Comparison of ENCODE assay signal across 16 mouse cellular contexts in the genomic region with DNA sequence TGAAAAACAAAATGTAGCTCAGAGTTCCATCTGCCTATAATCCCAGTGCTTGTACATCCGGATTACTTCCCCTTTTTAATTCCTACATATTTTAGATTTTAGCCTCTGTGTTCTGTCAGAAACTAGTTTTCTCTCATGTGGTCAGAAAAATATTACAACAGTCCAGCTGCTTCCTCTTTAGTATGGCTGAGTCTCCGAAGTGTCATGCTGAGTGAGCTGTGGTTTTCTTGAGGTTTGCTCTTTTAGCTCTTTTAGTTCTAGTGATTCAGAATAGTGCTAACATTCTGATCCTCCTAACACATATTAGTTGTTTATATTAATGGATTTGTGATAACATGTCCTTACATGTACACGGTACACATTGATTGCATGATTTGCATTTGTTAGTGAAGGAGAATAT. TPM values are rescaled to one million over a fixed set of nuclear protein-coding genes. Genes with fewer than 3 reads are reported as not detected.
DNase-seq lines count a peak whose midpoint lies in the region; ATAC-seq and TF ChIP-seq lines count a peak whose summit lies in the region.
"Had no signal": no experiment of that assay in that cellular context is flagged by ENCODE, and none has a peak within 500 bp of the region (broad histone marks: within the 10 kb centered on the region; RNA-seq: fewer than 3 reads in every experiment).

No protein-coding gene starts in this region.

- no peaks in the 10 kb centered on the region for H3K36me3 ChIP-seq in kidney, adult 2 months (ENCODE audit: control insufficient read depth, insufficient read depth, low read length)
- H3K36me3 ChIP-seq: kidney, embryonic 15.5 days; liver, embryonic 13.5 days had no signal

- no peak for ATAC-seq in frontal cortex, adult (ENCODE audit: low TSS enrichment)
- ATAC-seq: hindbrain, embryonic 16.5 days; Patski had no signal

- TF ChIP-seq CTCF in kidney, adult 2 months (conservative IDR thresholded peaks at IDR 0.05; ENCODE audit: insufficient read depth, insufficient read length, low read depth, low read length): no peak

- no peak for TF ChIP-seq POLR2A in kidney, adult 2 months (IDR thresholded peaks at IDR 0.05; ENCODE audit: low read depth, low read length)

- no peak overlapping the region for H3K27ac ChIP-seq in kidney, adult 2 months (ENCODE audit: insufficient read depth, low read depth, low read length)
- H3K27ac ChIP-seq: kidney, embryonic 15.5 days; liver, embryonic 13.5 days had no signal

- peak; percentile 29 for DNase-seq in kidney, adult 2 months
- no peak for DNase-seq in kidney, postnatal 36 days
- peak; percentile 6 for DNase-seq in thymus, postnatal 0 days (ENCODE audit: low spot score)
- no peak for DNase-seq in thymus, postnatal 4 days
- DNase-seq in induced T-regulatory cell, adult 2 months (ENCODE audit: low read depth): peak; percentile 14
- no peak for DNase-seq in left cerebral cortex, postnatal 36 days (ENCODE audit: low spot score in 2 of 2)
- DNase-seq in cerebellum, adult 9-11 months: no peak
- DNase-seq: cerebellum, postnatal 25 days; heart, postnatal 10 days; liver, embryonic 13.5 days; right cerebral cortex, postnatal 14 days; thymus, postnatal 36 days had no signal

- no peaks in the 10 kb centered on the region for H3K4me1 ChIP-seq in kidney, adult 2 months (ENCODE audit: control insufficient read depth, insufficient read depth, low read length)
- H3K4me1 ChIP-seq: kidney, embryonic 15.5 days; liver, embryonic 13.5 days had no signal

- WGBS in kidney, adult 2 months: 65% methylated on average over 3 of the region's 3 CpGs

- H3K27me3 ChIP-seq in kidney, adult 2 months (replicated peaks; ENCODE audit: control insufficient read depth, insufficient read depth, low read length): no peaks in the 10 kb centered on the region
- H3K27me3 ChIP-seq: kidney, embryonic 15.5 days; liver, embryonic 13.5 days; Patski had no signal

- H3K4me3 ChIP-seq in kidney, adult 2 months (ENCODE audit: insufficient read depth, low read depth, low read length): no peak overlapping the region
- H3K4me3 ChIP-seq: kidney, embryonic 15.5 days; liver, embryonic 13.5 days had no signal

- intact Hi-C loops in left cerebral cortex, postnatal 36 days (cut with DNase I): no loop called here

RNA-seq across cellular contexts. Expression of gene Myo5a, which starts 23.9 kb away (rescaled TPM):
- polyA plus RNA-seq in kidney, adult 2 months (2012; rRNA removed): 14.0 and 19.8 TPM in 2 replicates
- 5.5 and 5.7 TPM in 2 replicates for polyA plus RNA-seq in thymus, postnatal 0 days (2015; fragmentation: Nextera tagmentation; extraction: Ambion mirVana)
- 100 to 1,000 TPM; 297 to 304 TPM for total RNA-seq in left cerebral cortex, postnatal 36 days (2021)

RNA-seq across cellular contexts. Expression of gene Arpp19, which starts 57.3 kb away (rescaled TPM):
- polyA plus RNA-seq in kidney, adult 2 months (2012; rRNA removed): 18.2 and 24.6 TPM in 2 replicates
- 467 and 471 TPM in 2 replicates for polyA plus RNA-seq in thymus, postnatal 0 days (2015; fragmentation: Nextera tagmentation; extraction: Ambion mirVana)
- 100 to 1,000 TPM; 457 to 503 TPM for total RNA-seq in left cerebral cortex, postnatal 36 days (2021)

Comparison
In these comparisons a context has a peak if more than half of its experiments do, and no peak if none do; other contexts are left out.
1. DNase-seq: peak in kidney, adult 2 months (single experiment), thymus, postnatal 0 days (single experiment) and induced T-regulatory cell, adult 2 months (single experiment); none in kidney, postnatal 36 days (0 of 2), thymus, postnatal 4 days (single experiment), left cerebral cortex, postnatal 36 days (0 of 2) and cerebellum, adult 9-11 months (single experiment).
2. RNA of gene Arpp19, which starts 57.3 kb away (polyA plus RNA-seq): 467 to 471 TPM in thymus, postnatal 0 days; 18.2 to 24.6 TPM in kidney, adult 2 months; every median in the first group is over 10 times any median in the second.